Mouse (Mus musculus) layer of hippocampus, postnatal 14 days (tissue): Measurements from ENCODE around the gene Maip1. TPM values are rescaled to one million over a fixed set of nuclear protein-coding genes. Genes with fewer than 3 reads are reported as not detected.

ENCODE experiments used
- DNase-seq, 2 experiments: peaks; one replicate each; pipeline ENCODE4 v3.0.0; 2021 to 2022; ENCODE audit warnings: low spot score in 2 of 2, mixed read lengths in 1 of 2
- long read RNA-seq, 2 experiments: library from polyadenylated mRNA; stranded (forward); transcript quantifications; one replicate each; pipeline ENCODE4 v2.0.0; 2021
- total RNA-seq, 2 experiments: library from RNA; stranded (reverse); gene quantifications; 2 replicates each; pipeline ENCODE4 v1.2.3; 2021

The Maip1 gene
- total RNA-seq, result 10 to 100 TPM; 10.0 to 10.9 TPM
- long read RNA-seq, experiment 1, transcript Maip1-201 (5 exons, 3,540 nt), result major isoform, 21 of 23 reads
- long read RNA-seq, experiment 1, partial matches to known transcripts, result 1 of 23 reads
- long read RNA-seq, experiment 1, other reads (novel, unspliced or antisense), result 1 of 23 reads
- long read RNA-seq, experiment 2, transcript Maip1-201 (5 exons, 3,540 nt), result major isoform, 29 of 31 reads
- long read RNA-seq, experiment 2, partial matches to known transcripts, result 1 of 31 reads
- long read RNA-seq, experiment 2, other reads (novel, unspliced or antisense), result 1 of 31 reads

DNA sequence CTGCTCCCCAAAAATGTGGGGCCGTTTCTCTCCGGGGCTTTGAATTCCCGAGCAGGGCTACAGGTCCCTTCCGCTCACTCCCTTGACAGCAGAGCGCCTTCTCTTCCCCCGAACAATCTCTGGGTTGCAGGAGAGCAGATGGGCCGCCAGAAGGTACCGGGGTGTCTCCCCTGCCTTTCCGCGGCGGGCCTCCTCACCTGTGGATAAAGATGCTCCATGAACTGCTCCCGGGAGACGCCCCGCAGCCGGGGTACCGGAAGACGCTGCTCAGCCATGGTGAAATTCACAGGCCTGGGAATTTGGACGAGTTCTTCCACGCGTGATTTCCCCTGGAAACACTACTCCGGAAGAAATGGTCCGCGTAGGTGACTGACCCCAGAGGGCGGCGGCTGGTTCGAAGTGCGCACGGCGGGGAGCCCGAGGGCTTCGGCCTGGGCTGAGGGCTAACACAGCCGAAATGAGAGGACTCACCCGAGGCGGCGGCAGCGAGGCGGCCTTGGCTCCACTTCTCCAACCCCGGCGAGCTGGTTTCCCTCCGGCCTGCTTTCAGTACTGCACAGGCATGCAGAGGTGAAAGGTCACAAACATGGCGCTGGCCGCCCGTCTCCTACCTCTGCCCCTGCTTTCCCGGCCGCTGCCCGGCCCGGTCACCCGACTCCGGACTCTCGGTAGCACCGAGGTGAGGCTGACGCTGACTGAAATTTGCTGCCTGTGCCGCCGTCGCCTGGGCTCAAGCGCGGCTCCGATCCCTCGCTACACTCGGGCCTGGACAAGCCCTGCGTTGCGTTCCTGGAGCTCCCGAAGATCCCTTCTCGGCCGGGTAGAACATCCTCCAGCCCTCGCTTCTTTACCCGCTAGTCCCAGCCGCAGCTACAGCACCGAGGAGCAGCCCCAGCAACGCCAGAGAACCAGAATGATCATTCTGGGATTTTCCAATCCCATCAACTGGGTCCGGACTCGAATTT, at the start of gene Maip1, which contains the start of gene Tyw5:
TSS of gene Maip1 (plus strand) at position 142 of the 965 bp plus-strand sequence.
TSS of gene Tyw5 (minus strand) at position 915 of the 965 bp plus-strand sequence.
- peak; percentile 86 to 92 for DNase-seq

DNA sequence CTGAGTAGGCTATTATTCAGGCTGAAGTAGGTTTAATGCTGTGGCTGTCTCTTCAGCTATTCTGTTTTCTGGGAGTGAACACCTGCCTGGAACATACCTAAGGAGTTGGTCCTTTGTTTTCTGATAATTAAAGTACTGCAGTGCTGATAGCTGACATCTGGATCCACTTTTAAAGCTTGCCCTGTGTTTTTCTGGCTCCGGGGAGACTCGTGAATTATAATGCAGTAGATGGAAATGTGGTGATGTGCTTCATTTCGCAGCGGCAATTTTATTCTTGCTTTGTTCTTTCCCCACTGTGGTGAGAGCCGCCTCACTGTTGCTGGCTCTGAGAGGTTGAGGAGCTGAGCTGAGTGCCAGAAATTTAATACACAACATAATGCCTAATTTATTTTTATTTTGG, 47.6 kb upstream of the Maip1 start:
- DNase-seq, result no peak

DNA sequence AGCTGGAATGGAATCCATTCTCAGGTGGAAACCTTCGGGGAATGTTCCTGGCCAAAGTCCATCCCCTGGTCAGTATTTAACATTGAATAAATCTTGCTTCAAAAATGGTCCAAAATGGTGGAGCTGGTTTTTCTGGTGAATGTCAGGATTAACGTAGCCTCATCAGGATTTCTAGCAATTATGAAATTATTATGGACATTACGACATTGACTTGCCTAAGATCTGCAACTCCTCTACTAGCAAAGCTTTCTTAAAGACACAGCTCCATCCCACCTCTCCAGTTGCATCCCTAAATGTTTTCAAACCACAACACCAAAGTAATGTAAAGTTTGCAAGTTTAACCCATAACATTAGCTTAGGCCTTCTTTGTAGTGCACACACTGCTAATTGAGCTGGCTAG, 38.7 kb upstream of the Maip1 start:
- DNase-seq, result no peak

DNA sequence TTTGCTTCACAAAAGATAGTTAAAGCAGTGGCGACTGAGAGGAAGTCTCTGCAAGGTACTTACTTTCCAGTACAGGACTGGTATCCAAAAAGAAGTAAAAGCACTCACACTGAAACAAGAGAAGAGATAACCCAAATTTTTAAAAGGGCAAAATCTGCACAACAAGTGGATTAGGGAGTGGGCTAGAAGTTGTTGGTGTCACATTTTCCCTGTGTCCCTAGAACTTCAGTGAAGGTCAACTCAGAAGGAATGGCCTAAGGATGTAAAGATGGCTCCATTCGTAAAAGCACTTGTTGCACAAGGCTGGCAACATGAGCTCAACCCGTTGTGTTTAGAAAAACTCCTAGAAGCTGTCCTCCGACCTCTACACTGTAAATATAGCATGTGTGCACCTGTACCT, 37.0 kb upstream of the Maip1 start:
- no peak for DNase-seq

DNA sequence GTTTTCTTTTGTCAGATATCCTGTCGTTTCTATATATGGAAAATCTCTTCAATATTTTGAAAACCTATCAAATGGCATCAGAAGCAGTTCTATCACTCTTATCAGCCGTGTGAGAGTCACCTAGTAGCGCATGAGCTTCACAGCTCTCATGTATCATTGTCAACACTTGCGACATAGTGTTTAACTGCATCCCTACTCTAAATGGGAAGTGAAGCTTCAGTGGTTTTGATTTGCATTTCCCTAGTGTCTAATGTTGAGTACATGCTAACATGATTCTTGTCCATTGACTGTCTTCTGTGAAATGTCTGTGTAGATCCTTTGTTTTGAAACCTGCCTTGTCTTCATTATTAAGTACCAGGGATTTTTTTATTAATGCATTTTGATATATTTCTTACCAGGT, 35.7 kb upstream of the Maip1 start:
- no peak for DNase-seq

DNA sequence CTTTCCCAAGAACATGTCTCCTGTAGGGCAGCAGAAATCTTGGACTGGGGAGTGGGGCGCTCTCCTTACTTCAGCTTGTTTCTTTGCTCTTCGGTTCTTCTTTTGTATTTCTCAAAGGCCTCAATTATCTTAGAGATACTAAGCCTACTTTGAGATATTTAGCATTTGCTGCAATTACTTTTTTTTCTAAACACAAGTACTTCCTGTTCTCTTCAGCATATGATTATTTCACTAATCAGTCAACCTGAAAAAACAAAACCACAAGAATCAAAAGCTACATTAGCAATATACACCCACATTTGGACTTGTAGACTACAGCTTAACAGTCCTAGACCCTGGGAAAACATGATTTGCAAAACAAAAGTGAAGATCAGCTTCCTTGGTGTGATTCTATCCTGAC, 30.9 kb upstream of the Maip1 start:
- DNase-seq, result no peak

DNA sequence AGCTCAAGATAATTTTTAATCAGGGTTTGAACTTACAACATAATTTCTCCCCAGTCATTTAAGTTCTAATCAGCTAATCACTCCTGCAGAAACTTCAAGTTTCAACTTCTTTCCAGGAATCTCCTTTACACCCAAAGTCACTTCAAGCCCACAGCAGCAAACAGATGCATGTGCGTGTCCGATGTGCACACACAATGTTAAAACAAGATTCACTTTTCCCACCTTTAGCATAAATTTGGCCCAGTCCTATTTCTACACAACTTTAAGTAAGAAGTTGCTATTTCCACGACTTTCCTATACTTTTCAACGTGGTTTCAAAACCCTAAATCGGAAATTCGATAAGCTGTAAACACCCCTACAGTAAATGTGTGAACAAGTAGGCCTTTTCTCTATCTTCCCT, 29.3 kb upstream of the Maip1 start:
- DNase-seq, result no peak

DNA sequence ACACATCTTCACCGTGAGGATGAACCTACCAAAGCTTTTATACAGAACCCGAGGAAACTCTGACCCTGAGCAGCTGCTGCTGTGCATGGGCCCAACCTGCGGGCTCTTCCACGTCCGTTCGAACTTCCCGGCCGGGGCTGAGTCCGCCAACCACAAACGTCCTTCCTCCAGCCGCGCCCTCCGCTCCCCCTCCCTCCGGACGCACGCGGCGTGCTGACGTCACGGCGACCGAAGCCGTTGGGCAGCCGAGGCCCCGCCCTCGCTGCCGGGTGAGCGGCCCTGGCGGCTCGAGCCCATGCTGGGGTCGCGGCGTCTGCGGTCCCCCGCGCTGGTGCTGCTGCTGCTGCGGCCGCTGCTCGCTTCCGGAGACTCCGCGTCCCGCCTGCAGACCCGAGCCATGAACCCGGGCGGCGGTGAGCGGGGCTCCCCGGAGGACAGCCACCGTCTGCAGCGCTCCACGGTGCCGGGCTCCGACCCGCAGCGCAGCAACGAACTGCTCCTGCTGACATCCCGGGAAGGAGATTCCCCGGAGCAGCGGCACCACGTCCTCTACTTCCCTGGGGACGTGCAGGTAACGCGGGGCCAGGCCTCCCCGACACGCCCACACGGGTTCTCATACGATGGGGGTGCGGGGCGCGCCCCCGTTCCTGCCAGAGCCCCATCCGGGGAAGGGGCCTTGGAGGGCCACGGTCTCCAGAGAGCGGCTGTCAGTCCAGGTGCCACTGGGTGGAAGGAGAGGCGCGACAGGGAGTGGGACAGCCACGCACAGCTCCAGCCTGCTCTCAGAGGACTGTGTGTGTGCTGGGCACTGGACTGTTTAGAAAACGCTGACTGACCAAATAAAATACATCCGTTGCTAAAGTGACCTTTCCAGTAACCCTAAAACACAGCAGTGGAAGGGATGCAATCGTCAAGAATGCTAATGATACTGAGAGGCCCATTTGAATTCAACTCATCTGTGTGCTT, 28.5 kb upstream of the Maip1 start, which contains the start of gene 1700066M21Rik:
TSS of gene 1700066M21Rik (plus strand) at position 245 of the 966 bp plus-strand sequence.
- DNase-seq, result peak; percentile 92 to 93

DNA sequence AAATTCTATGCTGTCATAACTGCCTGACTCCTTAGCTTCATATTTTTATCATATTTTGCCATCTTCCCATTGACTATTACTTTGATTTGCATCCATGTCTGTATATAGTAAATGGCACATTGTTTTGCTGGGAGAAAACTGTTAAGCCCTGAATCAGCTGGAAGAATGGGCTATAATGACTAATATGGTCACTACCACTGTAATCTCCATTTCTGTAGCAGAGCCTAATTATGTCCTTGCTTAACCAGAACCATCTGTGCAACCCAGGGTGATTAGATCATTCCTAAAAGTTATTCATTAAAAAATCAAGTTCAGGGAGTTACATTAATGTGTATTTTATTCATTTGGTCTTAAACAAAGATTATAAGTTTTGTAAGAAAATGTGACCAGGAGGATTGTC, 19.6 kb upstream of the Maip1 start:
- no peak for DNase-seq

DNA sequence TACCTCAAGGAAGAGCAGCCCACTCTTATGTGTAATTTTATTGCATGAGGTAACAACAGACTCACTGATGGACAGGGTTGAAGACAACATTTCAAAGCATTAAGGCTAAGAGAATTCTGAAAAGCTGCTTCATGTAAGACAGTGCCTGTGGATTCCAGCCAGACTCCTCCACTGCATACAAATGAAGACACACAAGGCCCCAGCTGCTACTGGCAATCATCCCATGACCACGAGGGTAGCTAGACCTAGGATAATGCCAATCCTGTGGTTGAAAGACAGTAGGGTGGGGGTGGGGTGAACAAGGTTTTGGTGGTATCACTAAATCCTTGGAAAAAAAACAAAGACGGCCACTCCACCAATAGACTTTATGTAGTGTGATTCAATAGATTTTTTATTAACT, 18.3 kb upstream of the Maip1 start:
- peak; percentile 40 to 80 for DNase-seq

DNA sequence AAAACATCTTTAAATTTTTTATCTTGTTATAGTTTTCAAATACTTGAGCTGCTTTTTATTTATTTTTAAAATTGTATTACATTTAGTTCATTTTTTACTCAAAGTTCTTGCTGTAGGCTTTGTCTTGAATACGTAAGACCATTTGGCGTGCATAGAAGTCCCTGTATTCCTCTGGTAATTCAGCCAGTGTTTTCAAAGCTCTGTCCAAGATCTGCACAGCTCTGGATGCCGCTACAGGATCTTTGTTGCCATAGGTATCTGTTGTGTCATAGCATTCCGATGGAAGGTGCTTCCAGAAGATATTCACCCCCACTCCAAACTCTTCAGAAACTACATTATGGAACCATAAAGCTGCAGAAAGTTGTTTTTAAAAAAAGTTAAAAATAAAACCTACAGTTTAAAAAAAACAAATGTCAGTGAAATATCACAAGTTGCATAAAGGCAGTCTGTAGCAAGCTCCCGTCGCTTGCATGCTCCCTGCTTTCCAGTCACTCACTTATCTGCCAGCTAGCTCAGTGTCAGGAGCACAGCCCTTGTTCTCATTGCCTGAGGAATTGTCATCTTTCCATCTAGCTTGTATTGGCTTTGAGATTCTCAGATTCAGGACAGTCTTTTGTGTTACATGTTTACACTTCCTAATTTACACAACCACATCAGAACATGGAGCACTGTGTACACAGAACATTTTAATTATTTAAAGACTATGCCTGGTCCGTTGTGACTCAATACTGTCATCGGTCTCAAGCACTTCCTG, 17.5 kb upstream of the Maip1 start:
- DNase-seq, result no peak

DNA sequence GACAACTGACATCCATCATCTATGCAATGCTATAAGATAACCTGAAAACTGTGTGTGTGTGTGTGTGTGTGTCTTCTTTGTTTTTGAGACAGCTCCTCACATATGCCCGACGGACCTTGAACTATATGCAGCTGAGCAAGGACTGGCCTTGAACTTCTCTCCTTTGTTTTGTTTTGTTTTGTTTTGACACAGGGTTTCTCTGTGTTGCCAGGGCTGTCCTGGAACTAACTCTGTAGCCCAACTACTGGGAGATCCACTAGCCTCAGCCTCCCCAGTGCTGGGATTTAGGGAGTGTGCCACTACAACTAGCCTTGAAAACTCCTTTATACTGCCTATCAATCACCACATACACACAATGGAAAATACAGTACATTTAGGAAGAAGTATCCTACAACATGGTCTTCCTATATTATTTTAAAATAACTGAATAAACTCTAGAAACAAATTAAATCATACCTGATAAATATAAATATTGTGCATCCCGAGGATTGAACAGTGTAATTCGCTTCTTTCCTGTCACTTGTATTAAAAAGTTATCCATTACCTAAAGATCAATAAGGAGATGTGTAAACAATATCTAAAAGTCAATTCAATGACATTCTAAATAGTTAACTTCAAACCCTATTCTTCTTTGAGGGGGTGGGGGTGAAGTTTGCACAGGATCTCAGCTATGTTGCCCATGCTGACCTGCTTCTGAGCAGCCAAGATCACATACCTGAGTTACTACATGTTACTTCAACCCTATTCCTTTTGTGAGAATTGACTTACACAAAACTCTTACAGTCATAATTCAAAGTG, 14.9 kb upstream of the Maip1 start:
- DNase-seq, result no peak

DNA sequence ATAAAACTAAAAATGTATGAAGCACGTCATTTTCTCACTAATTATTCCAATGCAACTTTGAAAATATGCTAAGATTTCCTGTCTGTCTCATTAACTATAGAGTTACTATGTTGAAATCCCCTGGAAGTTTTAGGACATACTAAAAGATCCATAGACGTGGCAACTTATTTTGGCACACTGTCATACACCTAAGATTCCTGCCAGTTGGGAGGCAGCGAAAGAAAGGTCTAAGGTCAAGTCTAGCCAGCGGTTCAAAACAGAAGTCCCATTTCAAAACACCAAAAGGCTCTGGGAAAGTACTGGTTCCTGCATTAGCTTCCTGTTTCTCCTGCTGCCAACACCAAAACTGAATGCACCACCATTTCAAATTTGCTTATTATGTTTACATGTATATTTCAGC, 13.7 kb upstream of the Maip1 start:
- DNase-seq, result no peak

DNA sequence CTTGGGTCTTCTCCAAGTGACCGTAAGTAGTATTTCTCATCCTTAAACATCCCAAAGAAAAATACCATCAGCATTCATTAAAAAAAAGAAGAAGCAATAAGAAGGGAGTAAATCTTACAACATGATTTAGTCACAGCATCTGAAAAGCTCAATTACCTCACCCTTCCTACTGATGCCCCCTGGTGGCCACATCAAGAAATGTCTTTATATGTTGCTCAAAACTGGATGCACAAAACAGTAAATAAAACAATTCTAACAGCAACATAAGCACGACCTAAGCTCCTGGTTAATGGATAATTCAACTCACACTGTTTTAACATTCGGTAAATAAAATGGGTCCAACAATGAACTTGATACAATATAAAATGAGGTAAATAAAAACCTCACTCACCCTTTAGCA, 12.1 kb upstream of the Maip1 start:
- peak in 1 of 2 experiments; percentile 70 for DNase-seq

DNA sequence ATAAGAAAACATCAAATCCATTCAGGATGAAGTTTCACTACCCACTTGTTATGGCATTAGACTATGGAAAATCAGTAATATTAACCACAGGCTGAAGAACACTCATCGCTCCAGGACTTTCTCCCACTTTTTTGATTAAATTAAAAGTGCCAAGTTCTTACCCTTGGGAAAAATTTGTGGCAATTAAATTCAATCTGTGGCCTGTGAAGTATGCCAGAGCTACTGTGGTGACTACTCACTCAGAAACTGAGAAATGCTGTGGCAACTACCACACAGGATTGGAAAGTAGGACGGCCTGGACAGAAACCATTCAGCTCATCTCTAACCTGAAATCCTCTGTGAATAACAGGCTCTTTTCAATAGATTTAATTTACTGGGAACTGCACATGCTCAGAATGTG, 5.8 kb upstream of the Maip1 start:
- no peak for DNase-seq

DNA sequence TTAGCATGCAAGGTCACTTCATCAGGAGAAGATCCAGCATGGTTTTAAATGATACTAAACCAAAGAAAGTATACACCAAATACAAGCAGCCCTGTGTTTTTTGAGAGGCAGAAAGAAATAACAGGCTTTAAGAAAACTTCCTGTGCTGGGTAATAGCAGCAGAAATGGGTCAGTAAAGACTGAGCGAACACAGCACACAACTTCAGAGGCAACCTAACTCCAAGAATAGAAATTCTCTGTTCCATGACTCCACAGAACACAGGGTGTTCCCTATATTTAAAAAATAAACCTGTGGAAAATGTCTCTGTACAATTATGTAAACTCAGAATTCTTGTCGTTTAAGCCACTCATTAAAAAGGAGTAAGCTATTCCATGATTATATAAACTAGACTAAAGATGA, 5.3 kb upstream of the Maip1 start:
- DNase-seq, result no peak

DNA sequence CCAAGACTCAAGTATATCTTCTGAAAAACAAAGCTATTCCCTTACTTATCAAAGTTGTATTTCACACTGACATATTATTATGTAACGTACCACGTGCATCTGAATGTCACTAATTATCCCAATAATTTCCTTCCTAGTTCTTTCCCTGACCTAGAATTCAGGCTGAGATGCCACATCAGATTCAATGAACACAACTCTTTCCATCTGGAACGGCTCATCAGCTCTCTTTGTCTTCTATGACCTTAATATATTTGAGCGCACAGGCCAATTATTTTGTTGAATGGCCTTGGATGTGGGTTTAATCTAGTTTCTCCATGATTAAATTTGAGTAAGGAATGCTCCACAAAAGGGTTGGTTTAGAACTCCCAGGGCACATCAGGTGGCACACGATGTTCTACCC, 4.0 kb upstream of the Maip1 start:
- no peak for DNase-seq

DNA sequence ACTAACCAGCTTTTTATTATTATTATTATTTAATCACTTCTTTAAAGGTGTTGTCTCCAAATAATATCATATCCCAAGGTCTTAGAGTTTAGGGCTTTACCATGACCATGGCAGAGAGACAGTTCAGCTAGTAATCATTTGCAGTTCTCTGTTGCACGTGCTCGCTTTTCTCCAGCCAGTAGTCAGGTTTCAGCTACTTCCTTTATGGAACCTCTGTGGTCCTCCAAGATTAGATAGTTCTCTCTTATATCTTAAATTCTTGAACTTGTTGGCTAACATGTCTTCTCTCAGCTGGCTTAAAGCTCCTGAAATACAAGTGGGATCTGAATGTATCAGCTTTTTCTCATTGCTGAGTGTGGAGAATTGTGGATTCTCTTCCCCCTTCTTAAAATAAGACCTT, 2.9 kb downstream of the Maip1 start:
- DNase-seq, result no peak

DNA sequence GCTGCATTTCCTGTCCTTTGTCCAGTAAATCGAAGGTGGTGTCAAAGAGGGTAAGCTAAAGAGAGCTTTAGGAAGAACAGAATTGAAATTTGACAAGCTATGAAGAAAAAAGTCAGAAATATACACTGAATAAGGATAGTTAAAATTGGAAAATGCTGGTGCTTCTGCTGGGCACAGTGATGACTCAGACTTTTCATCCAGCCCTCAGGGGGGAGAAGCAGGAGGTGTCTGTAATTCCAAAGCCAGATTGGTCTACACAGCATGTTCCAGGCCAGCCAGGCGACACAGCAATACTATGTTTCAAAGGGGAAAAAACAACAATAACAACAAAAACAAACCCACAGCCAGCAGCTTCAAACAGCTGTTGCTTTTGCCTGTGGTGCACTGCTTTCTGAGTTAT, 7.3 kb downstream of the Maip1 start:
- DNase-seq, result no peak
